Mouse (Mus musculus) adrenal gland, adult (tissue): ENCODE measurements around the gene Myo1d.

Experiments
- DNase-seq, 2 experiments: peaks; one replicate each; pipeline ENCODE4 v3.0.0; 2022 to 2023; ENCODE audit warnings: low spot score in 1 of 2; ENCODE audit not compliant: inconsistent age in 2 of 2

The Myo1d gene

GRCm38 (mm10) chr11:80783460-80783859 lies 3.6 kb upstream of the Myo1d start:
- no peak for DNase-seq

GRCm38 (mm10) chr11:80781535-80781934 lies 1.7 kb upstream of the Myo1d start:
- peak; percentile 66 to 90 for DNase-seq

- DNase-seq: no peak
These were observed 804 bp downstream of the Myo1d start for GRCm38 (mm10) chr11:80778916-80779526.

- DNase-seq: peak in 1 of 2 experiments; percentile 57
These were observed 1.7 kb downstream of the Myo1d start for GRCm38 (mm10) chr11:80778157-80778556.

- no peak for DNase-seq
These were observed 2.1 kb downstream of the Myo1d start for GRCm38 (mm10) chr11:80777708-80778107.

- no peak for DNase-seq
These were observed 4.3 kb downstream of the Myo1d start for GRCm38 (mm10) chr11:80775535-80775934.

GRCm38 (mm10) chr11:80772595-80773210 lies 7.1 kb downstream of the Myo1d start:
- peak in 1 of 2 experiments; percentile 68 for DNase-seq

- peak in 1 of 2 experiments; percentile 77 for DNase-seq
These were observed 8.1 kb downstream of the Myo1d start for GRCm38 (mm10) chr11:80771596-80772250.

- DNase-seq: peak; percentile 51 to 83
These were observed 8.6 kb downstream of the Myo1d start for GRCm38 (mm10) chr11:80771186-80771585.

- DNase-seq: peak in 1 of 2 experiments; percentile 75
These were observed 12.6 kb downstream of the Myo1d start for GRCm38 (mm10) chr11:80767320-80767617.

- DNase-seq: peak; percentile 78 to 92
These were observed 13.1 kb downstream of the Myo1d start for GRCm38 (mm10) chr11:80766472-80767319.

- DNase-seq: no peak
These were observed 13.8 kb downstream of the Myo1d start for GRCm38 (mm10) chr11:80766068-80766467.

GRCm38 (mm10) chr11:80762066-80762465 lies 17.8 kb downstream of the Myo1d start:
- no peak for DNase-seq

- DNase-seq: peak in 1 of 2 experiments; percentile 60
These were observed 18.4 kb downstream of the Myo1d start for GRCm38 (mm10) chr11:80761285-80761974.

- peak in 1 of 2 experiments; percentile 60 for DNase-seq
These were observed 20.8 kb downstream of the Myo1d start for GRCm38 (mm10) chr11:80759023-80759422.

GRCm38 (mm10) chr11:80754201-80754600 lies 25.6 kb downstream of the Myo1d start:
- no peak for DNase-seq

GRCm38 (mm10) chr11:80751168-80751567 lies 28.7 kb downstream of the Myo1d start:
- no peak for DNase-seq

GRCm38 (mm10) chr11:80749187-80749586 lies 30.6 kb downstream of the Myo1d start:
- no peak for DNase-seq

- no peak for DNase-seq
These were observed 34.4 kb downstream of the Myo1d start for GRCm38 (mm10) chr11:80745426-80745825.

GRCm38 (mm10) chr11:80743823-80744410 lies 35.9 kb downstream of the Myo1d start:
- DNase-seq: no peak
